Mouse (Mus musculus) retina, postnatal 7 days (tissue): ENCODE measurements around the gene Skap2.
A peak's percentile ranks its signal among the peaks of the same experiment; 100 is the strongest.

Experiments
- DNase-seq: peaks from one replicate; pipeline ENCODE4 v3.0.0-alpha.2; 2012; ENCODE audit warnings: low read depth, low spot score

Gene Skap2

GRCm38 (mm10) chr6:52012409-52013244 lies at the start of gene Skap2:
TSS of gene Skap2 (minus strand) at chr6:52012549.
- peak; percentile 95 for DNase-seq

DNA sequence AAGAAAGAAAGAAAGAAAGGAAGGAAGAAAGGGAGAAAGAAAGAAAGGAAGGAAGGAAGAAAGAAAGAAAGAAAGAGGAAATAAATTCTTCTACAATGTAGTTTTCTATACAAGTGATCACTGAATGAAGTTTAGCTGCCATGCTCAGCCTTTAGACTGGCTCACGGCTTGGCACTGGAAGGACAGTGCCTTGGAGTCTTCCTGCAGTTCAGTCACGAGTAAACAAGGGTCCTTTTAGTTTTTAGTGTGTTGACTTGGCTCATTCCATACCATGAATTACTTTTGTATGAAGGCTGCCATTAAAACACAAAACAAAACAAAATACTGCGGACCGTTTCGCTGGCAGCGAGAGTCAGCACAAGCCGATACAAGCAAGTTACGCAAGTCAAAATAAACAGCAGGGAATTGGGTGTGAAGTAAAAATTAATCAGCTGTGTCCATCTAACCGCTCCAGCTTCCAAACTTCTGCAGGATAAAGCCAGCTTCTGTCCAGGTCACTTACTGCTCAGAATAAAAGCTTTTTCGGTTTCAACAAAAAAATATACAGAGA lies 46.6 kb upstream of the Skap2 start:
- no peak for DNase-seq

DNA sequence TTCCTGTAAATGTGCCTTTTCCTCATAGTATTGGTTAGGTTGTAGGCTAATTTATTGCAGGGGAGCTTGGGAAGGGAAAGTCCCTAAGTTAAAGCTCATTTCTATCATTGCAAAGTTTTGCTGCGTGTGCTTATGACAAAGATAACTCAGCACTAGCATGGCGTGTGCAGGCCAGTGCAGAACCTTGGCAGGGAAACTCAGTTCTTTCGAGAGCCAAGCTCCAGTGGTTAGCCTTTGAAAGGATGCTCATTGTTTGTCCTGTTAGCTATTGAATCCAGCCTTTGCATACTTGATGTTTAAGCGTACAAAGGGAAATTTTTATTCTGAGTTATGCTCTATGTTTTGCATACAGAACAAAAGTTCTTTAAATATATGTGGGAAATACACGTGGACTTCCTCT lies 45.8 kb upstream of the Skap2 start:
- no peak for DNase-seq

DNA sequence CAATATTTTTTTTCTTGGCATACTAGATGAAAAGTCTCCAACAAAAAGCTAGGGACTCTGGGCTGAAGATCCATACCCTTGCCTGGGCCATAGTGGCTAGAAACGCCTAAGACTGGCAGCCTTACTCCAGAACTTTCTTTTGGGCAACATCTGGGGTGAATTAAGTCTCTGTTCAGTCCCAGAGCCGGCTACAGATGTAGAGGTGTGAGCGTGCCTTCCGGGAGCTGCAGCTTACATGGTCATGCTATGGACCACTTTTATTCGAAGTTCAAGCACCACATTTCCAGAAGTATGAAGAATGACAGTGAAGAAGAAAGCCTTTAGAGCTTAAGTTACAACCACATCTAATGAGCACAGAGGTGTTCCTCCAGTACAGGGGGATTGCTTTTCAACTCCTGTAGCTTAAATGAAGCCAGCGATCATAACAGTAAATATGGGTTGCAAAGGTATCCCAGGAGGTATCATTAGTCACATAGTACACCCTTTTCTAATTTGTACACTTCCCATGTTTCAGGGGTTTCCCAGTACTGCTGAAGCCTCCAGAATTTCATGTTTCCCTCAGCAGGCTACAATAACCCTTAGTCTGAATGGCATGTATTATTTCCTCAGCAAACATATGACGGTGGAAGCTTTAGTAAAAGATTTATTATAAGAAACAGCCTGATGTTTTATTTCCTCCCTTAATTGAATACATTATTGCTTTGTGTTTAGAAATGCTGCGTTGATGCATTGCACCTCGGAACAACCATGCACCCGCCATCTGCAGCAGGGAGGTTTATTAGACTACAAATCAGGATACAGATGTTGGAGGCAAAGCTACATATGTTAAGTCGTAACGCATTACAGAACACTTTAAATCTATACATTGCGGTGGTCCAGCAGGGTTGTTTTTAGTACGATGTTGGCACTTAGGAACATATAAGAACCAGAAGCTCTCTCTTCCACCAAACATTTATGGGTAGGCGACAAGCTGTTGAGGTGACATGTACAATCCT lies 41.5 kb upstream of the Skap2 start:
- no peak for DNase-seq

DNA sequence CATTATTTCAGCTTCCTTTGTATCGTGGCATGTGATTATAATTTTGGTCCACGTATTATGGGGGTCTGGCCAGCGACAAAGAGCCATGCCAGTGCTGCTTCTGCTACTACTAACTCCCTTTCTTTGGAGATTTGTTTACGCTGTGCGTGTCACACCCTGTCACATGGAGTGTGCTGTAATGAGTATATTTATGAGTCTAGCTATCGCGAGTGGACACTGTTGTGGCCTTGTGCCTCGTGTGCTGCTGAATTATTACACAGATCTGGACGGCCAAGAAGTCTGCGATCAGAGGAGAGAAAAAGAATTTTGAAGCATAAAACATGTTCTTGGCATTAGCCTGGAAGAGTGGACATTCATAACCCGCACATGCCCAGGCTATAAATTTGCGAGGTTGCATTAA lies 37.7 kb upstream of the Skap2 start:
- no peak for DNase-seq

GRCm38 (mm10) chr6:52045517-52045916 lies 33.2 kb upstream of the Skap2 start:
- DNase-seq: no peak

GRCm38 (mm10) chr6:52036077-52036476 lies 23.7 kb upstream of the Skap2 start:
- no peak for DNase-seq

- no peak for DNase-seq
Measured at GRCm38 (mm10) chr6:52031181-52031580, 18.8 kb upstream of the Skap2 start.

GRCm38 (mm10) chr6:52028131-52028530 lies 15.8 kb upstream of the Skap2 start:
- DNase-seq: no peak

- no peak for DNase-seq
Measured at GRCm38 (mm10) chr6:52027181-52027580, 14.8 kb upstream of the Skap2 start.

DNA sequence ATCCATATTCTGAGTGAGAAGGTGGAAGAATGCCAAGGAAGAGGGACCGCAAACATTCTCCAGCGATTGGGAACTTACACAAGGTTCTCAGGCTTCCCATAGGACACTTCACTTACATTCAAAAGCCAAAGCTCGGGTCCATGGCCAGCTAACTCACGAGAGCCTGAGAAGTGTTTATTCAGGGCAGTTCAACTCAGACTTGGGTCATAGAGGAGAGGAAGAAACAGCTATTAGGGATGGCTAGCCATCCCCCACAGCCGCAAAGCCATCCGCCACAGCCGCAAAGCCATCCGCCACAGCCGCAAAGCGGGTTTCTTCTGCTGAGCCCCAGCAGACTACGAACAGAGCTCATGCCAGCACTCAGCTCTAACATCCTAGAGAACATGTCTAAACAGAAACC lies 13.9 kb upstream of the Skap2 start:
- DNase-seq: no peak

DNA sequence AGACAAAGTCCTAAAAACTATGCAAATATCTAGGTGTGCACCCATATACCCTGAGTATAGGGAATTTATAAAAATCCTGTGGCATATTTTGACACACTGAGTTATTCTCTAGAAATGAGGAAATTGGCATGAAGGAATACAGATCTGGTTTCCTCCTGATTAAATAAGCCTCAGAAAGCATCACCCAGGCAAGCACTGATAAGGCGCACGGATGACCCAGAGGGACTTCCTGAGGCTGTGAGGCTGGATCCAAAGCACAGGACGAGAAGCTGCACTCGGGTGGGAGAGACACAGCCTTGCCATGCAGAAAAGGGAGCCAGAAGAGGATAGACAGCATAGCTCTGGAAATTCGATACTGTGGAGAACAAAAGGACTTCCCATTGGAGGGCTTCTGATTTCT lies 12.4 kb upstream of the Skap2 start:
- DNase-seq: no peak

DNA sequence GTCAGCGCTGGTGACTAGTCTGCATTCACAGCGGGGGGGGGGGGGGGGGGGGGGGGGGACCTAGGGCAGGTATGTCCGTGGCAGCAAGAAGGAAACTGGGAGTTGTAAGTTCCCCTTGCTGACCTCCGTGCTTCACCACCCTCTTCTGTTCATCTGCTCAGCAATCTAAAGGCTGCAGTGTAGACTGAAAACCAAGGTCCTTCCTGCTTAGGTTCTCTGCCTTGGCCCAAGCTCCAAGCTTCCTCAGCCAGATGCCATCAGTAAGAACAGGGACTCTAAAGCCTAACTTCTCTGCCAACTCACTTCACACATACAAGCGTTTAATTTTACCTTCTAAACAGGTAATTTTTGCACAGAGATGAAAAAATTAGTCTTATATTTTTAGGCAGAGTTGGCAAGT lies 10.0 kb upstream of the Skap2 start:
- no peak for DNase-seq

GRCm38 (mm10) chr6:52020276-52020675 lies 7.9 kb upstream of the Skap2 start:
- DNase-seq: no peak

- DNase-seq: no peak
Measured at GRCm38 (mm10) chr6:52013245-52013945, 1.0 kb upstream of the Skap2 start.

DNA sequence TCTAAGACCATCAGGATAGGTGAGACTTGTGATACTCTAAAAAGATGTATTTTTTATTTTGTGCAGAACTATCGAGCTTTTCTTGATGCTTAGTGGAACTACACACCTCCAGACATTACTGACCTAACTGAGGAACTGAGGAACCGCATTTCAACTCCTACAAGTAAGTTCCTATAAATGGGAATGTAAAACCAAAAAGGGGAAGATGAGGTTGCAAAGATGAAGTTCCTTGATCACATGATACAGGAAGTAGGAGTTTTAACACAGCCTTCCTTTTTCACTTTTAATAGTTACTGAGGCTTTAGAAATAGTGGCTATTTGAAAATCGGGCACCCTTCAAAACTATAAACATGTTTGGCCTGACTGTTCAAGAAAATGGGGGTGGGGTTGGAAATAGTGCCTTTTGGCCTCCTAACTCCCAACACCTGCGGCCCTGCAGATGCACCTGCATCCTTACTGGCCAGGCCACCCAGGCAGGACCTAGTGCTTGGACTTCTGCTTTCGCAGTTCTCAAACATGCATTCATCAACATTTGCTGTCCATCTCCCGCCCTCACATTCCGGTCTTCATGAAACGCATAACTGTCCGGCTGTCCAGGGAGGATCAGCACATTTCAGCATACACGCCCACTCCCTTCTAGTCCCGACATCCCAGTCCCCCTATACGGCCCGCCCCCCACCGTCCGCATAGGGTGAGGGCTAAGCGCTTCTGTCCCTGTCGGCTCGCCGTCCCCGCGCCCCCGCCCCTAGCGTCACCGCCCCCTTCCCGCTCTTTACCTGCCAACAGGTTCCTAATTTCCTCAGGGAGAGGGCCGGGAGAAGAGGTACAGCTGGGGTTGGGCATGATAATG lies 565 bp downstream of the Skap2 start:
- no peak for DNase-seq

DNA sequence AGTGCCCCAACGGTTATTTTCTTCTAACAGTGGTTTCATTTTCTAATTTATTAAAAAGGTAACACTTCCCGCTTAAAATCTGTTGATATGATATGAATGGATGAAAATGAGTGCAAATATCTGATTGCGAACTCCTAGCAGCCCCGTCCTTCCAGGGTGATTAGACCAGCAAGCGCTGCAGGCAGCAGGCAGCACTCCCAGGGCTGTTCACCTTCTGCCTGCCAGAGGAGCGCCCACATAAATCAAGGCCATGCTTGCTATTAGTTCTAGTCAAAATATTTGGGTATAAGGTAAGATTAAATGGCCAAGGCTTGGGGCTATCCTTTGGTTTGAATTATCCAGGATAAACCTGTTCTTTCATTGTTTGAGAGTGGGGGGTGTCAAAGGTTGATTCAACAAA lies 3.0 kb downstream of the Skap2 start:
- no peak for DNase-seq

- DNase-seq: no peak
Measured at GRCm38 (mm10) chr6:52008757-52009156, 3.6 kb downstream of the Skap2 start.

DNA sequence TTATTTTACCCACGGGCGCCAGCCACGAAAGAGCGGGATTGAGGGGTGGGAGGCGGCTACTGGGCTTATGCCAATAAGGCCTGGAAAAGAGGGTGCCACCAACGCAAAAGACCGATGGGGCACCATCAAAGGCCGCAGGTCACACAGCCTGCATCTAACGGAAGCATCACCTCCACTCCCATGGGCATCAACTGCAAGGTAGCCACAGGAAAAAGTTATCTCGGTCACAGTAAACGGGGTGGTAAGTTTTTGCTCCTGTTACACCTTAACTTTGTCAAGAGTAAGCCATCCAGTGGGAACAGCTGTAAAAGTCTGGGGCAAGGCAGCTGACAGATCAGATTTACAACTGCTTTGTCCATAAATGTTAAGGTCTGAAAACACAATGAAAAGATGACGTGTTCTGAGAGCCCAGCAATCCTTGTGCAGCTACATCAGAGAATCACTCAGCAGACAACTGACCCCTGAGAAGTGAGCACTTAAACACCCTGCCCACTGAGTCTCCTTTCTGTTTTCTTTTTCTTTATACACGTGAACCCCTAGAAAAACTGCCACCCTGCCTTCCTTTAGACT lies 5.6 kb downstream of the Skap2 start:
- DNase-seq: no peak

- DNase-seq: no peak
Measured at GRCm38 (mm10) chr6:52005963-52006648, 6.2 kb downstream of the Skap2 start.
